Mouse (Mus musculus): ENCODE results near the gene Trib3. TPM values are rescaled to one million over a fixed set of nuclear protein-coding genes. Genes with fewer than 3 reads are reported as not detected.
A peak's percentile ranks its signal among the peaks of the same experiment; 100 is the strongest.

Gene Trib3
- total and polyA plus RNA-seq, 3 experiments, result 2.4 to 3.6 (median 3.3) TPM

DNA sequence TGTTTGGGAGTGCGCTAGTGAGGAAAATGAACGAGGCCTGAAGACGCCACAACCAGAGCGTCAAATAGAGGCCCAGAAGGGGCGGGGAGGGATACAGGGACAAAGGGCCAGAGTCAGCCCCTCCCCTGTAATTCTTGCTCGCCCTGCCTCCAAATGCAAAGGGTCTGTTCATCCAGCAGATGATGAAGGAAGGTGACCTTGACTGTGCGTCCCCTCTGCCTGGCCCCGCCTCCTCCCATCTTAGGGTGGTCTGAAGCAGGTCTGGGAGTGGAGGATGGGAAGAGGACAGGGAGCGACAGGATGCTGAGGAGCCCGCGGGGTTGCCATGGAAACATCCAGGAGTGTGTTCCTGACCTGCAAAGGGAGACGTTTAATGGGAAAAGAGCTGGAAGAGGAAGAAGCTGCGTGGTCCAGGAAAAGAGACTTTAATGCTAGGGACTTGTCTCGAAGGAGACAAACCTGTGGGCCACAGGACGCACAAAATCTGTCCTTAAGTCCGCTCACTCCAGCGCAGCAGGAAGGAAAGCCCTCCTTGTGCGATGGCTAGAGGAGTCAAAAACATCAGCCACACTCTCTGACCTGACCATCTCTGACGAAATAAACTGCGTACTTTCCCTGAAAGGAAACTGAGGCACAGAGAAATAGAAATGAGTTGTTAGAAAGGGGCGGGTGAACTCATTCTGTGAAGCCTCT lies 32.0 kb upstream of the Trib3 start:
- Histone ChIP-seq H3K36me3 (ENCODE audit: control insufficient read depth, insufficient read depth, low read length) (no peaks in the 10 kb centered on the region), H3K79me2 (replicated peaks; ENCODE audit: control insufficient read depth, insufficient read depth, low read length) (no peaks in the 10 kb centered on the region), H3K9ac (ENCODE audit: low read depth, low read length) (no peak overlapping the region), H3K27ac (no peak overlapping the region), H3K4me3 (no peak overlapping the region), H3K4me1 (ENCODE audit: control insufficient read depth, insufficient read depth, low read length) (no peaks in the 10 kb centered on the region), H3K27me3 (ENCODE audit: control insufficient read depth, insufficient read depth, low read length) (peaks cover 4% of the 10 kb centered on the region; the same call in 1 of the 2 replicates)
- 26% methylated on average over 21 of the region's 21 CpGs for WGBS
- TF ChIP-seq EP300 (IDR thresholded peaks at IDR 0.05; ENCODE audit: insufficient read depth, low read depth, low read length), result no peak
- no peak for TF ChIP-seq CTCF (IDR thresholded peaks at IDR 0.05)
- TF ChIP-seq POLR2A (IDR thresholded peaks at IDR 0.05; ENCODE audit: insufficient read depth, low read depth, low read length), result no peak
- intact Hi-C loops (cut with DNase I), result no loop called here
- DNase-seq, result no peak

DNA sequence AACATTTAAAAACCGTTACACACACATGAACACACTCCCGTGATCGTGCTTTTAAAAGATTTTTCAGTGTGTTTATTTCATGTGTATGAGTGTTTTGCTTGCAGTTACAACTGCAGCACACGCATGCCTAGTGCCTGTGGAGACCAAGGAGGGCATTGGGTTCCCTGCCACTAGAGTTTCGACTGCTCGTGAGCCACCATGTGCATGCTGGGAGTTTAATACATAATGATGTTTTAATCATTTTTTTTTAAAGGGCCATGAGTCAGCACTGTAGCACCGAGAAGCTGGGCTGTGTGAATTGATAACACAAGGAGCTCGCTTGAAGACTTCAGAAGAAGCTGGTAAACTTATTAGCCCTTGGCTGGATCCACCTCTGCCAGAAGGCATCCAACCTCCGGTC lies 29.7 kb upstream of the Trib3 start:
- H3K27me3 ChIP-seq (ENCODE audit: control insufficient read depth, insufficient read depth, low read length), result peaks cover 4% of the 10 kb centered on the region; the same call in 1 of the 2 replicates
- intact Hi-C loops (cut with DNase I), result no loop called here
- no peaks in the 10 kb centered on the region for H3K79me2 ChIP-seq (replicated peaks; ENCODE audit: control insufficient read depth, insufficient read depth, low read length)
- TF ChIP-seq POLR2A (IDR thresholded peaks at IDR 0.05; ENCODE audit: insufficient read depth, low read depth, low read length) (no peak), EP300 (IDR thresholded peaks at IDR 0.05; ENCODE audit: insufficient read depth, low read depth, low read length) (no peak)
- no peaks in the 10 kb centered on the region for H3K36me3 ChIP-seq (ENCODE audit: control insufficient read depth, insufficient read depth, low read length)
- H3K27ac ChIP-seq, result no peak overlapping the region
- DNase-seq, result no peak
- 81% methylated on average over 9 of the region's 9 CpGs for WGBS
- H3K4me1 ChIP-seq (ENCODE audit: control insufficient read depth, insufficient read depth, low read length), result no peaks in the 10 kb centered on the region; the same call in 1 of the 2 replicates
- H3K4me3 ChIP-seq, result no peak overlapping the region
- H3K9ac ChIP-seq (ENCODE audit: low read depth, low read length), result no peak overlapping the region

DNA sequence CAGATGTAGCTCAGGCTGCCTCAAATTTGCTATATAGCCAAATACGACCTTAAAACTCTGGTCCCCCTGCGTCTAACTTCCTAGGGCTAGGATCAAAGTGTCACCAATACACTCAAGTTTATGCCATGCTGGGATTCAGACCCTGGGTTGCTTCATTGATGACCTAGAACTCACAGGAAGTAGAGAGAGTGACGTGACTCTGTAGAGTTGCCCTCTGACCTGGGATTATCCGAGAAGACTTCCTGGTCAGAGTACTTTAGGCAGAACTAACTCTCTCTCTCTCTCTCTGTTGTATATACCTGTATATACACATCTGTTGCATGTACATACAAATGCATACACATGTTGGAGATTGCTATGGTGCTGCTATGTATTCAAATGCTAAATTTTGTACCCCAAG lies 28.8 kb upstream of the Trib3 start:
- Histone ChIP-seq H3K4me1 (ENCODE audit: control insufficient read depth, insufficient read depth, low read length) (no peaks in the 10 kb centered on the region; the same call in 1 of the 2 replicates), H3K27me3 (ENCODE audit: control insufficient read depth, insufficient read depth, low read length) (peaks cover 4% of the 10 kb centered on the region; the same call in 1 of the 2 replicates), H3K27ac (no peak overlapping the region), H3K79me2 (replicated peaks; ENCODE audit: control insufficient read depth, insufficient read depth, low read length) (no peaks in the 10 kb centered on the region), H3K4me3 (no peak overlapping the region), H3K9ac (ENCODE audit: low read depth, low read length) (no peak overlapping the region), H3K36me3 (ENCODE audit: control insufficient read depth, insufficient read depth, low read length) (no peaks in the 10 kb centered on the region)
- DNase-seq, result no peak
- 67% methylated on average over 4 of the region's 4 CpGs for WGBS
- intact Hi-C loops (cut with DNase I), result no loop called here
- no peak for TF ChIP-seq POLR2A (IDR thresholded peaks at IDR 0.05; ENCODE audit: insufficient read depth, low read depth, low read length)
- no peak for TF ChIP-seq CTCF (IDR thresholded peaks at IDR 0.05)
- no peak for TF ChIP-seq EP300 (IDR thresholded peaks at IDR 0.05; ENCODE audit: insufficient read depth, low read depth, low read length)

DNA sequence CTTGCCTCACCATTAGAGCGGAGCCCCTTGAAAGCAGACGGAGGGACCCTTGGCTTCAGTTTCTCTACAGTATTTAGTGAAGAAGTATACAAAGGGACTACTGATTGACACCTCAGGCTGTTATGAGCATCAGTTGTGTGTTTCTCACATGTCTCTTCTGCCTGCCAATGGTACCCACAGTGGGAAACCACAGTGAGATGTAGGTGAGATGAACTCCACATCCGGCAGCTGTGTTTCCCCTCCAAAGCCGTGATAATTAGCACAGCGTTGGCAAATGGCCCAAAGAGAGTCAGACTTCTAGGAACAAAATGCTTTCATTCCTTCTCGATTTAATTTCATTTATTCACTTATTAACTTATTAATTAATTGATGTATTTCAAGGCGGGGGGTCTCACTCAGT lies 28.3 kb upstream of the Trib3 start:
- H3K9ac ChIP-seq (ENCODE audit: low read depth, low read length), result no peak overlapping the region
- H3K4me1 ChIP-seq (ENCODE audit: control insufficient read depth, insufficient read depth, low read length), result no peaks in the 10 kb centered on the region; the same call in 1 of the 2 replicates
- intact Hi-C loops (cut with DNase I), result no loop called here
- no peaks in the 10 kb centered on the region for H3K36me3 ChIP-seq (ENCODE audit: control insufficient read depth, insufficient read depth, low read length)
- TF ChIP-seq POLR2A (IDR thresholded peaks at IDR 0.05; ENCODE audit: insufficient read depth, low read depth, low read length), result no peak
- TF ChIP-seq EP300 (IDR thresholded peaks at IDR 0.05; ENCODE audit: insufficient read depth, low read depth, low read length), result no peak
- TF ChIP-seq CTCF (IDR thresholded peaks at IDR 0.05), result no peak
- no peak for DNase-seq
- H3K27me3 ChIP-seq (ENCODE audit: control insufficient read depth, insufficient read depth, low read length), result peaks cover 4% of the 10 kb centered on the region; the same call in 1 of the 2 replicates
- no peaks in the 10 kb centered on the region for H3K79me2 ChIP-seq (replicated peaks; ENCODE audit: control insufficient read depth, insufficient read depth, low read length)
- WGBS, result 63% methylated on average over 7 of the region's 7 CpGs
- H3K27ac ChIP-seq, result no peak overlapping the region
- no peak overlapping the region for H3K4me3 ChIP-seq

DNA sequence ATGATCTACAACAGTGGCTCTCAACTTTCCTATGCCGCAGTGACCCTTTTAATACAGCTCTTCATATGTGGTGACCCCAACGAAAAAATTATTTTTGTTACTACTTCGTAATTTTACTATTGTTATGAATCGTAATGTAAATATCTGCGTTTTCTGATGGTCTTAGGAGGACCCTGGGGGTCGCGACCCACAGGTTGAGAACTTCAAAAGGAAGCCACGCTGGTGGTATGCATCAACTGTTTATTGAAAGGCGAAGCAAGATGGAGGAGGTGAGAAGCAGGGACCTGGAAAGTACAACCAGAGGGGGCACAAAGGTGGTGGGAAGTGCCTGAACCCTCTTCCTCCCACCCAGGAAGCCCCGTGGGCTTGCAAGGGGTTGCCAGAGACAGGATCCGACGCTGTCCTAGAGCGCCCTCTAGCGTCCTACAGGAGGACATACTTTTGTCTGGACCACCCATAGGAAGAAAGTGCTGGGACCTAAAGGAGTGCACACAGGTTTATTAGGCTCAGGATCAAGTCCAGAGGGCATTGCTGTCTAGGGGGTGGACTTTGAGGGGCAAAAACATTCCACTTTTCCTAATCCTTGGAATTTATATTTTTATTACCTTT lies 24.8 kb upstream of the Trib3 start:
- no peak overlapping the region for H3K9ac ChIP-seq (ENCODE audit: low read depth, low read length)
- H3K4me1 ChIP-seq (ENCODE audit: control insufficient read depth, insufficient read depth, low read length), result peaks cover 4% of the 10 kb centered on the region; the same call in 1 of the 2 replicates
- 27% methylated on average over 14 of the region's 14 CpGs for WGBS
- H3K79me2 ChIP-seq (replicated peaks; ENCODE audit: control insufficient read depth, insufficient read depth, low read length), result no peaks in the 10 kb centered on the region
- H3K27ac ChIP-seq, result no peak overlapping the region
- no peaks in the 10 kb centered on the region for H3K27me3 ChIP-seq (ENCODE audit: control insufficient read depth, insufficient read depth, low read length)
- DNase-seq, result peak; percentile 45 to 60
- intact Hi-C loops (cut with DNase I), result loop anchor here (1.0 to 5.0 kb wide), 5 partner anchors 36 to 339 kb away; partner anchors contain the start of genes Csnk2a1 and Rbck1
- H3K4me3 ChIP-seq, result no peak overlapping the region
- TF ChIP-seq CTCF (IDR thresholded peaks at IDR 0.05) (peak; percentile 91), EP300 (IDR thresholded peaks at IDR 0.05; ENCODE audit: insufficient read depth, low read depth, low read length) (0 out of 2 replicates have a peak, but pooled peaks have one; percentile 42), POLR2A (IDR thresholded peaks at IDR 0.05; ENCODE audit: insufficient read depth, low read depth, low read length) (no peak)
- H3K36me3 ChIP-seq (ENCODE audit: control insufficient read depth, insufficient read depth, low read length), result no peaks in the 10 kb centered on the region

DNA sequence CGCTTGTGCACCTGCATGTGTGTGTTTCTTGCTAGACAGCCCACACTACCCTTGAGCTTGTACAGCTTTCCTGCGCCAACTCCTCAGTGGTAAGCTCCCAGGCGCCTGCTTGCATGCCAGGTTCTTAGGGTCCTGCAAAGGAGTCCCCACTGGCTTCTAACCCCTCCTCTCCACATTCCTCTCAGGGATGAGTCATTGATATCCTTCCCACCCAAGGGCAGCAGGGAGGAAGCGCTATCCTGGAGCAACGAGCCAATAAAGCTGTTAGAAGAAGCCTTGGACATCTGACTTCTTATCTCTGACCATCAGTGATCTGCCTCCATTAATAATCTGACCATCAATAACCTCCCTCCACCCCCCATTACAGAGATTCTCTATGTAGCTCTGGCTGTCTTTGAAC lies 24.1 kb upstream of the Trib3 start:
- intact Hi-C loops (cut with DNase I), result loop anchor here (1.0 to 5.0 kb wide), 5 partner anchors 36 to 339 kb away; partner anchors contain the start of genes Csnk2a1 and Rbck1
- 57% methylated on average over 5 of the region's 5 CpGs for WGBS

More for the DNA sequence above, 24.1 kb upstream of the Trib3 start:
- Histone ChIP-seq H3K79me2 (replicated peaks; ENCODE audit: control insufficient read depth, insufficient read depth, low read length) (no peaks in the 10 kb centered on the region), H3K4me3 (no peak overlapping the region), H3K36me3 (ENCODE audit: control insufficient read depth, insufficient read depth, low read length) (no peaks in the 10 kb centered on the region), H3K27ac (no peak overlapping the region), H3K9ac (ENCODE audit: low read depth, low read length) (no peak overlapping the region), H3K4me1 (ENCODE audit: control insufficient read depth, insufficient read depth, low read length) (peaks cover 4% of the 10 kb centered on the region; the same call in 1 of the 2 replicates), H3K27me3 (ENCODE audit: control insufficient read depth, insufficient read depth, low read length) (no peaks in the 10 kb centered on the region)
- DNase-seq, result no peak
- TF ChIP-seq POLR2A (IDR thresholded peaks at IDR 0.05; ENCODE audit: insufficient read depth, low read depth, low read length) (no peak), EP300 (IDR thresholded peaks at IDR 0.05; ENCODE audit: insufficient read depth, low read depth, low read length) (no peak), CTCF (IDR thresholded peaks at IDR 0.05) (no peak)

Data from heart, adult 2 months (tissue).